Mouse (Mus musculus) intestine, embryonic 14.5 days (tissue): ENCODE results near the gene Rpl22l1. TPM values are rescaled to one million over a fixed set of nuclear protein-coding genes. Genes with fewer than 3 reads are reported as not detected.
A peak's percentile ranks its signal among the peaks of the same experiment; 100 is the strongest.
"Not testable (repeated sequence)": the region's sequence is repeated elsewhere in the genome, so short reads cannot be mapped to it uniquely, and the experiment has no call there.

Experiments
- ATAC-seq: fragments of 200-750 bp; cut with Nextera tagmentation; replicated peaks from 2 replicates; pipeline ENCODE4 v1.8.0; 2017; ENCODE audit warnings: low read depth, moderate number of reproducible peaks, moderate TSS enrichment, moderate library complexity; ENCODE audit not compliant: low FRiP score, low TSS enrichment
- DNase-seq: peaks from one replicate; pipeline ENCODE4 v3.0.0-alpha.2; 2018; ENCODE audit warnings: low spot score
- H3K27ac ChIP-seq: fragments of 300-500 bp; sonication (generic); 2 replicates; pipeline ENCODE4 v1.5.1; 2014; ENCODE audit warnings: low read depth, mild to moderate bottlenecking, control low read depth
- H3K27me3 ChIP-seq: fragments of 300-500 bp; sonication (generic); replicated peaks from 2 replicates; pipeline ENCODE4 v1.6.1; 2014; ENCODE audit warnings: low read length, control low read depth; ENCODE audit not compliant: control insufficient read depth, insufficient read depth
- H3K36me3 ChIP-seq: fragments of 300-500 bp; sonication (generic); 2 replicates; pipeline ENCODE4 v1.6.1; 2014; ENCODE audit warnings: low read length, control low read depth; ENCODE audit not compliant: control insufficient read depth, insufficient read depth
- H3K4me1 ChIP-seq: fragments of 300-500 bp; sonication (generic); replicated peaks from 2 replicates; pipeline ENCODE4 v1.6.1; 2014; ENCODE audit warnings: low read length, control low read depth, mixed read lengths; ENCODE audit not compliant: control insufficient read depth, insufficient read depth
- H3K4me2 ChIP-seq: fragments of 300-500 bp; sonication (generic); 2 replicates; pipeline ENCODE4 v1.6.1; 2014; ENCODE audit warnings: low read length
- H3K4me3 ChIP-seq: fragments of 300-500 bp; sonication (generic); 2 replicates; pipeline ENCODE4 v1.5.1; 2014; ENCODE audit warnings: low read depth, low read length, control low read depth, mixed read lengths
- H3K9ac ChIP-seq: fragments of 300-500 bp; sonication (generic); 2 replicates; pipeline ENCODE4 v1.6.1; 2014; ENCODE audit warnings: mild to moderate bottlenecking, low read length
- H3K9me3 ChIP-seq: fragments of 300-500 bp; sonication (generic); 2 replicates; pipeline ENCODE4 v1.6.1; 2016; ENCODE audit warnings: low read length, control low read depth; ENCODE audit not compliant: control insufficient read depth
- WGBS: fragments of 180-500 bp; shearing (Covaris S2); extraction: QIAGEN DNeasy Blood & Tissue Kit; methylation state at CpG from one replicate; pipeline ENCODE4 v1.1.7; 2014; 5-methylcytosine and 5-hydroxymethylcytosine counted together
- polyA plus RNA-seq: library from polyadenylated mRNA; unstranded; fragments of >200 nt; fragmentation: Nextera tagmentation; extraction: Ambion mirVana; gene quantifications from 2 replicates; pipeline ENCODE4 v1.2.1, GENCODE M21; 2014

The Rpl22l1 gene
- 513 and 539 TPM in 2 replicates for polyA plus RNA-seq

DNA sequence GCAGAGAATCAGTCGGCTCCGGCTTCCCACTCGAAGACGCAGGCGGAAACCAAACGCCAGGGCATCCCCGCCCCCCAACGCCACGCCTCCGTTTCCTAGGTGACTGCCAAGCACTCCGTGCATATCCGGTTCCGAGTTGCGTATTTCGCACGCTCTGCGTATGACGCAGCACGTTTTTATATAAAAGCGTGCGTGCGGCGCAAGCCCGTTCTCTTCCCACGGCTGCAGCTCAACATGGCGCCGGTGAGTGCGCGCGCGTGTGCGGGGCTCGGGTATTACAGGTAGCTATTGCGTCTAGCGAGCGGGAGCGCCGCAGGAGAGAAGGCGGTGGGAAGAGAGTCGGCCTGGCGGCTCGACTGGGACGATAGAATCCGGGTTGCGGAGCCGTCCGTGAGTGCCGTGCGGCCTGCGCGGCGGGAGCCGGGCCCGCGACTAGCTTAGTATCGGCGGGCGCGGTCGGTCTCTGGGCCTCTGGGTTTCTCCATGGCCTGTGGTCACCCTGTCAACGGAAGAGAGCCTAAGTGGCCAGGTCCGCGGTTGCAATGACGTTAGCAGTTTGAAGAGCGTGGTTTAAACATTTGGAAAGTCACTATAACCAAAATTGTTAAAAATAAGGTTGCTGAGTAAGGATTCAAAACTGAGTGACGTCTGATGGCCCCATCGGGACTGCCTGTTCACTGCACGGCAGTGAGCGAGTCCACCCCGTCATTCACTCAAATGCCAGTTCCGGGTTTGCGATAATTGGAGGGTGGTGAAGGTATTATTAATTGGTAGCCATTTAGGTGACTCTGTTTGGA, at the start of gene Rpl22l1:
Gene Rpl22l1, plus strand, starts transcription at position 136 of the 797 bp plus-strand sequence.
- Histone ChIP-seq H3K27me3 (no peaks in the 10 kb centered on the region), H3K9me3 (no peaks in the 10 kb centered on the region), H3K4me2 (peak within 1 kb of the TSS; percentile 73), H3K27ac (peak within 1 kb of the TSS; percentile 80), H3K4me3 (peak within 1 kb of the TSS; percentile 84), H3K9ac (peak within 1 kb of the TSS; percentile 96), H3K4me1 (0 out of 2 replicates have a peak, but pooled peaks cover 8% of the 10 kb centered on the region), H3K36me3 (peaks cover 23% of the 10 kb centered on the region)
- under 1% methylated on average over 72 of the region's 72 CpGs for WGBS
- ATAC-seq (peak; percentile 99), DNase-seq (peak; percentile 99)

DNA sequence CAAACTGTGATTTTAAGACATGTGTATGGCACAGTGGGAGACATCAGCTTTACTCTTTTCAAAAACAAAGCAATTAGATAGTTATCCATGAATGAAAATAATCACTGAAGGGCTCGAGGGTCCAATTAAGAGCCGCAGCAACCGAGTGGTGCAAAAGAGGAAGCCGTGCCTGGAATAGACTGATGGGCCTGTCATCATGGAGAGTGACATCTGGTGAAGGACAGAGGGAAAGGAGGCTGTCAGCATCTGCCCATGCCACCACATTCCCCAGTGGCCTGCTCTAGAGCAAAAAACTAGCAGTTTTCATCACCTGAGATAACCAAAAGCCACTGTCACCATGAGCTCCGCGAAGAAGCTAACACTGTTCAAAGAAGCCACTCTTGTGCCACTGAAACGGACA, 49.8 kb upstream of the Rpl22l1 start:
- H3K4me2 ChIP-seq: no peak overlapping the region
- H3K9me3 ChIP-seq: no peaks in the 10 kb centered on the region
- H3K27ac ChIP-seq: no peak overlapping the region
- no peak overlapping the region for H3K4me3 ChIP-seq
- H3K27me3 ChIP-seq: no peaks in the 10 kb centered on the region
- ATAC-seq (no peak), DNase-seq (no peak)
- no peaks in the 10 kb centered on the region for H3K4me1 ChIP-seq
- H3K36me3 ChIP-seq: no peaks in the 10 kb centered on the region
- H3K9ac ChIP-seq: no peak overlapping the region
- WGBS: 83% methylated on average over 7 of the region's 7 CpGs

DNA sequence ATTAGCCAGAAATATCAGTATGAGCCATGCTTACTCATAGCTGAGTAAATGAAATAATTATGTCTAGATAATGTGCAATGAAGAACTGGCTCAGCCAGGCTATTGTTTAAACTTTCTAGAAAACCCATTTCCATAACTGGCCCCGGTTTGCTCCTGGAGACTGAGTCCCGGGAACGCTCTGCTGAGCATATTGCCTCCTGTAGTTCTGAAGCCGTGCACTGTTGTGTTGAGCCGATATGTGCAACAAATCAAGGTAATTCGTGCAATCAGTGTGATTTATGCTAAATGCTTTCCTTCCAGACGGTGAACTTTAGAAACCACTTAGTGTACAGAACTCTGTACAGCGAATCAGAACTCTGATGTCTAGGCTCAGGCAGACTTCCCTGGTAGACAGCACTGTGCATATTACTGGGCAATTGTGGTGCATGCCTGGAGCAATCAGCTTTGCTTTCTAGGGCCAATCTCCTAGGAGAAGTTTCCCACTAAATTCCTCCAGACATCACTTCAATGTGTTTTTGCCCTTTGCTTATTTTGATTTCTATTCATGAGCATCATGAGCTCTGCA, 43.9 kb upstream of the Rpl22l1 start:
- WGBS: 62% methylated on average over 8 of the region's 8 CpGs
- H3K9ac ChIP-seq: no peak overlapping the region
- DNase-seq (no peak), ATAC-seq (no peak)
- no peaks in the 10 kb centered on the region for H3K27me3 ChIP-seq
- H3K36me3 ChIP-seq: no peaks in the 10 kb centered on the region
- no peaks in the 10 kb centered on the region for H3K9me3 ChIP-seq
- H3K27ac ChIP-seq: no peak overlapping the region
- H3K4me3 ChIP-seq: no peak overlapping the region
- no peak overlapping the region for H3K4me2 ChIP-seq
- no peaks in the 10 kb centered on the region for H3K4me1 ChIP-seq

DNA sequence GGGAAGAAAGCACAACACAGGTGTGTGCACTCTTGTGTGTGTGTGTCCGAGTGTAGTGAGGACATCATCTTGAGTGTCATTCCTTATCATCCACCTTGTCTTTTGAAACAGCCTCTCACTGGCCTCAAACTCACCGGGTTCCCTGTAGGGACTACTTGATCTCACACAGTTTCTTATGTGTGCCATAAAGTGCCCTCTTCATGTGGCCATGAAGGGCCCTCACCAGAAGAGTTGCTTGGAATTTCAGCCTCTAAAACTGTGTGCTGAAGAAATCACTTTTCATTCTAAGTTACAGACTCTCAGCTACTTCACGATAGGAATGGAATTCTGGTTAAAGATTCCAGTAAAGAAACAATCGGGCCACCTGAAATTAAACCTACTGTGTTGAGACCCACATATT, 38.3 kb upstream of the Rpl22l1 start:
- 88% methylated on average over 4 of the region's 4 CpGs for WGBS
- Histone ChIP-seq H3K9ac (no peak overlapping the region), H3K36me3 (no peaks in the 10 kb centered on the region), H3K27ac (no peak overlapping the region), H3K9me3 (no peaks in the 10 kb centered on the region), H3K4me2 (no peak overlapping the region), H3K27me3 (no peaks in the 10 kb centered on the region), H3K4me1 (no peaks in the 10 kb centered on the region), H3K4me3 (no peak overlapping the region)
- no peak for DNase-seq
- no peak for ATAC-seq

DNA sequence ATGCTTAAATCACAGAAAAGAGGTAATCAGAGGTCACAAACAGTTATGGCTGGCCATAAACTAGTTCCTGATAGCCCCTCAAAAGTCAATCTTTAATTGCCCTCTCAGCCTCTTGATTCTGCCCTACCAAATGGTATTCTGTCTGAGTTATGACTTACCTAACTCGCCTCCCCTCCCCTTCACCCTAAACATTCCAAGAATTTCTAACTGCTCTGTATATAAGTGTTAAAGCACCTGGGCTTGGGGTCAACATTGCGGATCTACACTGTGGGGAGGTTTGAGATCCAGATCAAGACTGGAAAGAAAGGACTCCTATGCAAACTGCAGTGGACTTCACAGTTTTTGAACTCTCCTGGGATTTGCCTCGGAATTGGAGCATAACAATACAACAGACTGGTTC, 37.0 kb upstream of the Rpl22l1 start:
- ATAC-seq (no peak), DNase-seq (no peak)
- no peak overlapping the region for H3K4me2 ChIP-seq
- H3K27me3 ChIP-seq: no peaks in the 10 kb centered on the region
- no peak overlapping the region for H3K4me3 ChIP-seq
- H3K9ac ChIP-seq: no peak overlapping the region
- H3K36me3 ChIP-seq: no peaks in the 10 kb centered on the region
- H3K4me1 ChIP-seq: no peaks in the 10 kb centered on the region
- 55% methylated on average over 3 of the region's 3 CpGs for WGBS
- no peak overlapping the region for H3K27ac ChIP-seq
- no peaks in the 10 kb centered on the region for H3K9me3 ChIP-seq

DNA sequence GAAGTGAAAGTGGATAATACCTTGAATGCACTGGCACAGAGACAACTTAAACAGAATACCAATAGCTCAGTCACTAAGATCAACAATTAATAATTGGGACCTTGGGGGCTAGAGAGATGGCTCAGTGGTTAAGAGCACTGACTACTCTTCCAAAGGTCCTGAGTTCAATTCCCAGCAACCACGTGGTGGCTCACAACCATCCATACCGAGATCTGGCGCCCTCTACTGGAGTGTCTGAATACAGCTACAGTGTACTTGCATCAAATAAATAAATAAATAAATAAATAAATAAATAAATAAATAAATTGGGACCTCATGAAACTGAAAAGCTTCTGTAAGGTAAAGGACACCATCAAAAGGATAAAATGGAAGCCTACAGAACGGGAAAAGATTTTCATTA, 32.3 kb upstream of the Rpl22l1 start:
- H3K27me3 ChIP-seq, H3K4me1 ChIP-seq, H3K9ac ChIP-seq, DNase-seq, H3K36me3 ChIP-seq, H3K9me3 ChIP-seq, H3K4me3 ChIP-seq, H3K4me2 ChIP-seq, H3K27ac ChIP-seq, ATAC-seq: not testable (repeated sequence)
- 67% methylated on average over 4 of the region's 4 CpGs for WGBS

DNA sequence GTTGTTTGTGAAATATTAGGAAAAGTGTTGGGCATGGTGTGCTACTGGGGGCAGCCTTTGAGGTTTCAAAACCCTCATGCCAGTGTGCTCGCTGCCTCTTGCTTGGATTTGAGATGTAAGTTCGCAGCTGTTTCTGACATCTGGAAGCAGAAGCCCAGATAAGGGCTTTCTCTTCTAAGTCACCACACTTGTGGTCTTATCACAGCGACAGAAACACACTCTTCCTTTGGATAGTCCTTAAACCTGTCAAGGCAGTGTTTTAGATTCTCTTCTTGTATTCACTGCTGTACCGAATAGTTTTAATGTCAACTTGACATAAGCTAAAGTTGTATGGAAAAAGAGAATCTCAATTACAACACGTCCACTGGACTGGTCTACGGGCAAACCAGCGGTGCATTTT, 29.9 kb upstream of the Rpl22l1 start:
- Histone ChIP-seq H3K9ac (no peak overlapping the region), H3K4me2 (no peak overlapping the region), H3K9me3 (no peaks in the 10 kb centered on the region), H3K36me3 (no peaks in the 10 kb centered on the region), H3K27ac (no peak overlapping the region), H3K4me3 (no peak overlapping the region), H3K4me1 (no peaks in the 10 kb centered on the region), H3K27me3 (no peaks in the 10 kb centered on the region)
- ATAC-seq: no peak
- no peak for DNase-seq
- WGBS: 86% methylated on average over 7 of the region's 7 CpGs

DNA sequence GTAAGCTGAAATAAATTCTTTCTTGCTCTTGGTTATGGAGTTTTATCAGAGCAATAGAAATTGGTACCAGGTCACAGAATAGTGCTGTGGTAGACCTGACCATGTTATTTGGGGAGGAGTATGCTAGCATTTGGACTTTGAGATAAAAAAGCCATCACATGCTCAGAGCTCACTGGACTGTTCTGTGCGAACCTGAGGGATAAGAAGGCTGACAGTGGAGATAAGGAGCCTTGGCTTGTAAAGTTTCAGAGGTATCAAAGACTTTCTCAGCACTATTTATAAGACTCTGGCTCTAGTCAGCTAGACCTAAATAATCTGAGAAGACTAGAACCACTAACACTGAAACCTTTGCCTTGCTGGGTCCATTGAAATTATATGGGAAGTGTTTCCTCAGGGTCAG, 29.3 kb upstream of the Rpl22l1 start:
- no peak overlapping the region for H3K4me3 ChIP-seq
- no peaks in the 10 kb centered on the region for H3K9me3 ChIP-seq
- H3K36me3 ChIP-seq: no peaks in the 10 kb centered on the region
- ATAC-seq (no peak), DNase-seq (no peak)
- no peak overlapping the region for H3K27ac ChIP-seq
- WGBS: 82% methylated on average over 1 of the region's 1 CpGs
- H3K9ac ChIP-seq: no peak overlapping the region
- no peaks in the 10 kb centered on the region for H3K27me3 ChIP-seq
- H3K4me2 ChIP-seq: no peak overlapping the region
- H3K4me1 ChIP-seq: no peaks in the 10 kb centered on the region

DNA sequence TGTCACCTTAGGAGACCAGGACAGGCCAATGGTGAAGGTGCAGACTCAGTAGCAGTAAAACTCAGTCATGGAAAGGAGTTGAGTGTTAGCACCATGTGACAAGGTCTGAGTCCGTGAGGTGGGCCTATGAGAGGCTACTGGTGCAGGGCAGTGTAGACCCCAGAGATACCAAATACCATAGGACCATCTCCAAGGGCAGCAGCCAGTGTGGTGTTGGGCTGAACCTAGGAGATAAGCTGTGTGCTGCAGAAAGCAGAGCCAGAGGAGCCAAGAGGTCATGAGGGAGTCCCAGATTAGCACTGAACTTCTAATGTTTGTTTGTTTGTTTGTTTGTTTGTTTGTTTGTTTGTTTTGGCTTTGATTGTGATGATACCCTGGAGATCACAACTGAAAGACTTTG, 28.7 kb upstream of the Rpl22l1 start:
- H3K27ac ChIP-seq: no peak overlapping the region
- H3K4me3 ChIP-seq: no peak overlapping the region
- H3K4me1 ChIP-seq: 0 out of 2 replicates have a peak, but pooled peaks cover under 1% of the 10 kb centered on the region
- WGBS: 79% methylated on average over 1 of the region's 1 CpGs
- H3K36me3 ChIP-seq: no peaks in the 10 kb centered on the region
- H3K4me2 ChIP-seq: no peak overlapping the region
- no peak for DNase-seq
- H3K9ac ChIP-seq: no peak overlapping the region
- H3K27me3 ChIP-seq: no peaks in the 10 kb centered on the region
- no peak for ATAC-seq
- no peaks in the 10 kb centered on the region for H3K9me3 ChIP-seq
